Mouse (Mus musculus): ENCODE measurements around the gene Rbfox3. TPM values are rescaled to one million over a fixed set of nuclear protein-coding genes. Genes with fewer than 3 reads are reported as not detected.

Gene Rbfox3
- polyA plus RNA-seq, 1 experiment from 2014 or later = 0.35 TPM

GRCm38 (mm10) chr11:118652401-118653240 is 258.8 kb downstream of the Rbfox3 start:
- no peak overlapping the region for H3K9ac ChIP-seq (ENCODE audit: low read length)
- WGBS = 65% methylated on average over 13 of the region's 13 CpGs
- no peaks in the 10 kb centered on the region for H3K4me1 ChIP-seq (replicated peaks; ENCODE audit: control insufficient read depth, insufficient read depth, low read length)
- H3K27ac ChIP-seq (ENCODE audit: low read length) = no peak overlapping the region
- no peak for ATAC-seq (ENCODE audit: low read depth)
- H3K9me3 ChIP-seq (ENCODE audit: control insufficient read depth, low read length) = no peaks in the 10 kb centered on the region
- no peak overlapping the region for H3K4me2 ChIP-seq (ENCODE audit: low read depth, low read length)
- H3K4me3 ChIP-seq (ENCODE audit: low read length) = no peak overlapping the region
- no peaks in the 10 kb centered on the region for H3K27me3 ChIP-seq (ENCODE audit: control insufficient read depth, insufficient read depth, low read depth, low read length)
- no peaks in the 10 kb centered on the region for H3K36me3 ChIP-seq (ENCODE audit: control insufficient read depth, insufficient read depth, low read length)

- Histone ChIP-seq H3K4me1 (replicated peaks; ENCODE audit: control insufficient read depth, insufficient read depth, low read length) (no peaks in the 10 kb centered on the region), H3K27me3 (ENCODE audit: control insufficient read depth, insufficient read depth, low read depth, low read length) (no peaks in the 10 kb centered on the region), H3K27ac (ENCODE audit: low read length) (no peak overlapping the region), H3K9me3 (ENCODE audit: control insufficient read depth, low read length) (no peaks in the 10 kb centered on the region), H3K9ac (ENCODE audit: low read length) (no peak overlapping the region), H3K4me3 (ENCODE audit: low read length) (no peak overlapping the region), H3K36me3 (ENCODE audit: control insufficient read depth, insufficient read depth, low read length) (no peaks in the 10 kb centered on the region), H3K4me2 (ENCODE audit: low read depth, low read length) (no peak overlapping the region)
- WGBS = 19% methylated on average over 5 of the region's 5 CpGs
- ATAC-seq (ENCODE audit: low read depth) = no peak
Measured at GRCm38 (mm10) chr11:118648369-118648768, 263.0 kb downstream of the Rbfox3 start.

- H3K4me2 ChIP-seq (ENCODE audit: low read depth, low read length) = no peak overlapping the region
- no peak overlapping the region for H3K27ac ChIP-seq (ENCODE audit: low read length)
- H3K9me3 ChIP-seq (ENCODE audit: control insufficient read depth, low read length) = no peaks in the 10 kb centered on the region
- no peaks in the 10 kb centered on the region for H3K4me1 ChIP-seq (replicated peaks; ENCODE audit: control insufficient read depth, insufficient read depth, low read length)
- no peak overlapping the region for H3K9ac ChIP-seq (ENCODE audit: low read length)
- no peak for ATAC-seq (ENCODE audit: low read depth)
- H3K36me3 ChIP-seq (ENCODE audit: control insufficient read depth, insufficient read depth, low read length) = no peaks in the 10 kb centered on the region
- WGBS = 79% methylated on average over 3 of the region's 3 CpGs
- H3K27me3 ChIP-seq (ENCODE audit: control insufficient read depth, insufficient read depth, low read depth, low read length) = no peaks in the 10 kb centered on the region
- no peak overlapping the region for H3K4me3 ChIP-seq (ENCODE audit: low read length)
Measured at GRCm38 (mm10) chr11:118646864-118647263, 264.5 kb downstream of the Rbfox3 start.

- Histone ChIP-seq H3K4me3 (ENCODE audit: low read length) (no peak overlapping the region), H3K9me3 (ENCODE audit: control insufficient read depth, low read length) (no peaks in the 10 kb centered on the region), H3K27ac (ENCODE audit: low read length) (no peak overlapping the region), H3K9ac (ENCODE audit: low read length) (no peak overlapping the region), H3K4me1 (replicated peaks; ENCODE audit: control insufficient read depth, insufficient read depth, low read length) (no peaks in the 10 kb centered on the region), H3K27me3 (ENCODE audit: control insufficient read depth, insufficient read depth, low read depth, low read length) (no peaks in the 10 kb centered on the region), H3K4me2 (ENCODE audit: low read depth, low read length) (no peak overlapping the region), H3K36me3 (ENCODE audit: control insufficient read depth, insufficient read depth, low read length) (no peaks in the 10 kb centered on the region)
- ATAC-seq (ENCODE audit: low read depth) = no peak
- 61% methylated on average over 3 of the region's 3 CpGs for WGBS
Measured at GRCm38 (mm10) chr11:118645158-118645557, 266.2 kb downstream of the Rbfox3 start.

- no peak overlapping the region for H3K9ac ChIP-seq (ENCODE audit: low read length)
- no peak for ATAC-seq (ENCODE audit: low read depth)
- 81% methylated on average over 4 of the region's 4 CpGs for WGBS
Measured at GRCm38 (mm10) chr11:118640706-118641105, 270.7 kb downstream of the Rbfox3 start.

GRCm38 (mm10) chr11:118637718-118638117 is 273.7 kb downstream of the Rbfox3 start:
- no peak for ATAC-seq (ENCODE audit: low read depth)
- Histone ChIP-seq H3K9me3 (ENCODE audit: control insufficient read depth, low read length) (no peaks in the 10 kb centered on the region), H3K4me3 (ENCODE audit: low read length) (no peak overlapping the region), H3K4me2 (ENCODE audit: low read depth, low read length) (no peak overlapping the region), H3K4me1 (replicated peaks; ENCODE audit: control insufficient read depth, insufficient read depth, low read length) (no peaks in the 10 kb centered on the region), H3K27me3 (ENCODE audit: control insufficient read depth, insufficient read depth, low read depth, low read length) (no peaks in the 10 kb centered on the region), H3K27ac (ENCODE audit: low read length) (no peak overlapping the region), H3K9ac (ENCODE audit: low read length) (no peak overlapping the region), H3K36me3 (ENCODE audit: control insufficient read depth, insufficient read depth, low read length) (no peaks in the 10 kb centered on the region)
- 65% methylated on average over 10 of the region's 10 CpGs for WGBS

More at GRCm38 (mm10) chr11:118640706-118641105, 270.7 kb downstream of the Rbfox3 start:
- no peak overlapping the region for H3K4me2 ChIP-seq (ENCODE audit: low read depth, low read length)
- no peak overlapping the region for H3K27ac ChIP-seq (ENCODE audit: low read length)
- no peaks in the 10 kb centered on the region for H3K9me3 ChIP-seq (ENCODE audit: control insufficient read depth, low read length)
- H3K4me1 ChIP-seq (replicated peaks; ENCODE audit: control insufficient read depth, insufficient read depth, low read length) = no peaks in the 10 kb centered on the region
- H3K36me3 ChIP-seq (ENCODE audit: control insufficient read depth, insufficient read depth, low read length) = no peaks in the 10 kb centered on the region
- H3K27me3 ChIP-seq (ENCODE audit: control insufficient read depth, insufficient read depth, low read depth, low read length) = no peaks in the 10 kb centered on the region
- H3K4me3 ChIP-seq (ENCODE audit: low read length) = no peak overlapping the region

- Histone ChIP-seq H3K4me1 (replicated peaks; ENCODE audit: control insufficient read depth, insufficient read depth, low read length) (no peaks in the 10 kb centered on the region), H3K9ac (ENCODE audit: low read length) (no peak overlapping the region), H3K4me2 (ENCODE audit: low read depth, low read length) (no peak overlapping the region), H3K36me3 (ENCODE audit: control insufficient read depth, insufficient read depth, low read length) (no peaks in the 10 kb centered on the region), H3K27ac (ENCODE audit: low read length) (no peak overlapping the region), H3K27me3 (ENCODE audit: control insufficient read depth, insufficient read depth, low read depth, low read length) (no peaks in the 10 kb centered on the region), H3K9me3 (ENCODE audit: control insufficient read depth, low read length) (no peaks in the 10 kb centered on the region), H3K4me3 (ENCODE audit: low read length) (no peak overlapping the region)
- WGBS = 46% methylated on average over 8 of the region's 8 CpGs
- ATAC-seq (ENCODE audit: low read depth) = no peak
Measured at GRCm38 (mm10) chr11:118634647-118635046, 276.8 kb downstream of the Rbfox3 start.

- Histone ChIP-seq H3K27ac (ENCODE audit: low read length) (no peak overlapping the region), H3K4me3 (ENCODE audit: low read length) (no peak overlapping the region), H3K9ac (ENCODE audit: low read length) (no peak overlapping the region), H3K4me2 (ENCODE audit: low read depth, low read length) (no peak overlapping the region), H3K27me3 (ENCODE audit: control insufficient read depth, insufficient read depth, low read depth, low read length) (no peaks in the 10 kb centered on the region), H3K9me3 (ENCODE audit: control insufficient read depth, low read length) (no peaks in the 10 kb centered on the region), H3K36me3 (ENCODE audit: control insufficient read depth, insufficient read depth, low read length) (no peaks in the 10 kb centered on the region), H3K4me1 (replicated peaks; ENCODE audit: control insufficient read depth, insufficient read depth, low read length) (no peaks in the 10 kb centered on the region)
- 76% methylated on average over 1 of the region's 1 CpGs for WGBS
- no peak for ATAC-seq (ENCODE audit: low read depth)
Measured at GRCm38 (mm10) chr11:118629718-118630117, 281.7 kb downstream of the Rbfox3 start.

- Histone ChIP-seq H3K27me3 (ENCODE audit: control insufficient read depth, insufficient read depth, low read depth, low read length) (no peaks in the 10 kb centered on the region), H3K9ac (ENCODE audit: low read length) (no peak overlapping the region), H3K36me3 (ENCODE audit: control insufficient read depth, insufficient read depth, low read length) (no peaks in the 10 kb centered on the region), H3K4me3 (ENCODE audit: low read length) (no peak overlapping the region), H3K9me3 (ENCODE audit: control insufficient read depth, low read length) (no peaks in the 10 kb centered on the region), H3K4me1 (replicated peaks; ENCODE audit: control insufficient read depth, insufficient read depth, low read length) (no peaks in the 10 kb centered on the region), H3K4me2 (ENCODE audit: low read depth, low read length) (no peak overlapping the region), H3K27ac (ENCODE audit: low read length) (no peak overlapping the region)
- ATAC-seq (ENCODE audit: low read depth) = no peak
- 49% methylated on average over 5 of the region's 5 CpGs for WGBS
Measured at GRCm38 (mm10) chr11:118627541-118627940, 283.9 kb downstream of the Rbfox3 start.

Data from lung, embryonic 16.5 days (tissue).